Mouse (Mus musculus) hindbrain, embryonic 11.5 days (tissue): Measurements from ENCODE around the gene Sox9. TPM values are rescaled to one million over a fixed set of nuclear protein-coding genes. Genes with fewer than 3 reads are reported as not detected.

ENCODE experiments used
- ATAC-seq: fragments of 200-750 bp; cut with Nextera tagmentation; 2 replicates; pipeline ENCODE4 v1.8.0; 2017; ENCODE audit warnings: mild to moderate bottlenecking, moderate TSS enrichment, moderate library complexity; ENCODE audit not compliant: low FRiP score
- DNase-seq: peaks from one replicate; pipeline ENCODE4 v3.0.0-alpha.2; 2015; ENCODE audit warnings: low spot score
- H3K27ac ChIP-seq: fragments of 300-500 bp; sonication (generic); 2 replicates; pipeline ENCODE4 v1.5.1; 2014; ENCODE audit warnings: mild to moderate bottlenecking, low read depth, low read length
- H3K27me3 ChIP-seq: fragments of 300-500 bp; sonication (generic); 2 replicates; pipeline ENCODE4 v1.6.1; 2014; ENCODE audit warnings: mild to moderate bottlenecking, low read length, moderate library complexity, mixed read lengths; ENCODE audit not compliant: control insufficient read depth, insufficient read depth
- H3K36me3 ChIP-seq: fragments of 300-500 bp; sonication (generic); 2 replicates; pipeline ENCODE4 v1.6.1; 2014; ENCODE audit warnings: mild to moderate bottlenecking, low read length, moderate library complexity, mixed read lengths; ENCODE audit not compliant: control insufficient read depth, insufficient read depth
- H3K4me1 ChIP-seq: fragments of 300-500 bp; sonication (generic); replicated peaks from 2 replicates; pipeline ENCODE4 v1.6.1; 2014; ENCODE audit warnings: low read length, mixed read lengths; ENCODE audit not compliant: control insufficient read depth, insufficient read depth
- H3K4me2 ChIP-seq: fragments of 300-500 bp; sonication (generic); replicated peaks from 2 replicates; pipeline ENCODE4 v1.6.1; 2014; ENCODE audit warnings: mild to moderate bottlenecking, low read depth, low read length
- H3K4me3 ChIP-seq: fragments of 300-500 bp; sonication (generic); 2 replicates; pipeline ENCODE4 v1.5.1; 2014; ENCODE audit warnings: low read depth, low read length
- H3K9ac ChIP-seq: fragments of 300-500 bp; sonication (generic); 2 replicates; pipeline ENCODE4 v1.6.1; 2014; ENCODE audit warnings: low read depth, low read length
- H3K9me3 ChIP-seq: fragments of 300-500 bp; sonication (generic); 2 replicates; pipeline ENCODE4 v1.6.1; 2016; ENCODE audit warnings: low read length; ENCODE audit not compliant: control insufficient read depth
- WGBS: fragments of 180-500 bp; shearing (Covaris S2); extraction: QIAGEN DNeasy Blood & Tissue Kit; methylation state at CpG from one replicate; pipeline ENCODE4 v1.1.7; 2014; 5-methylcytosine and 5-hydroxymethylcytosine counted together
- polyA plus RNA-seq: library from polyadenylated mRNA; unstranded; fragments of >200 nt; fragmentation: Nextera tagmentation; extraction: Ambion mirVana; gene quantifications from 2 replicates; pipeline ENCODE4 v1.2.1, GENCODE M21; 2014

The Sox9 gene
- polyA plus RNA-seq, 1 experiment from 2014 or later: 127 TPM

DNA sequence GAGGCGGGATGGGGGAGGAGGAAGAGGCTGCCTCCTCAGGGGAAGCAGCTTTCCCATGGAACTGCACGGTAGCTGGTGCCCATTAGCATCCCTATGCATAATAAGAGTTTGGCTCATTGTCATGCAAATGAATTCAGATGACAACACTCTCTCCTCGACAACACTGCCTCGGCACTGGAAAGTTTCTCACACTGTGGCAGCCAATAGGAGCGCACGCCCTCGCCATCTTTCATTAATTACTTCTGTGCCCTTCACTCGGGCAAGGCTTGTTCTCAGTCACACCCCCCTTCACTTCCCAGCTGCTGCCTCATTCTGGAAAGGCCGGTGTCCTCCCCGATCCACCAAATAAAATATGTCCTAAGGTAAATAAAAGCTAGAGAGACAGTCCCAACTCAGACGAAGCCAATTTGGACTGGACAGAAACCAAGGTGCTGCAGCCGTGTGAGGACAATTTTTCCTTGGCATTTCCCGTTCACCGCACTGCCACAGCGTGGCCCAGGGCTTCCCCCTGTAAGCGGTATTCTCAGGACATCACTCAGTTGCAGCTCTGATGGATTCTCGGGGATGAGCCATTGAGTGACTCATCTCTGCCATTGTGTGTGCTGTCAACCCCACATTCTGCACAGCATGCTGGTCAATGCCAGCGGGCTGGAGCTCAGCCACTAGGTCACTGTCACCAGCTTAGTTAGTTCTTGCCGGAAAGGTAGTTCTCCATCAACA, 29.3 kb downstream of the Sox9 start:
- 1% methylated on average over 19 of the region's 19 CpGs for WGBS
- no peaks in the 10 kb centered on the region for H3K9me3 ChIP-seq
- H3K27ac ChIP-seq: peak overlapping the region; percentile 75
- H3K4me2 ChIP-seq: peak overlapping the region; percentile 41
- H3K36me3 ChIP-seq: no peaks in the 10 kb centered on the region
- peak overlapping the region; percentile 28; the same call in 1 of the 2 replicates for H3K9ac ChIP-seq
- ATAC-seq (peak; percentile 95), DNase-seq (peak; percentile 83)
- peaks cover 17% of the 10 kb centered on the region for H3K4me1 ChIP-seq
- 0 out of 2 replicates have a peak, but pooled peaks cover 2% of the 10 kb centered on the region for H3K27me3 ChIP-seq
- H3K4me3 ChIP-seq: 0 out of 2 replicates have a peak overlapping the region, but pooled peaks have one; percentile 16

DNA sequence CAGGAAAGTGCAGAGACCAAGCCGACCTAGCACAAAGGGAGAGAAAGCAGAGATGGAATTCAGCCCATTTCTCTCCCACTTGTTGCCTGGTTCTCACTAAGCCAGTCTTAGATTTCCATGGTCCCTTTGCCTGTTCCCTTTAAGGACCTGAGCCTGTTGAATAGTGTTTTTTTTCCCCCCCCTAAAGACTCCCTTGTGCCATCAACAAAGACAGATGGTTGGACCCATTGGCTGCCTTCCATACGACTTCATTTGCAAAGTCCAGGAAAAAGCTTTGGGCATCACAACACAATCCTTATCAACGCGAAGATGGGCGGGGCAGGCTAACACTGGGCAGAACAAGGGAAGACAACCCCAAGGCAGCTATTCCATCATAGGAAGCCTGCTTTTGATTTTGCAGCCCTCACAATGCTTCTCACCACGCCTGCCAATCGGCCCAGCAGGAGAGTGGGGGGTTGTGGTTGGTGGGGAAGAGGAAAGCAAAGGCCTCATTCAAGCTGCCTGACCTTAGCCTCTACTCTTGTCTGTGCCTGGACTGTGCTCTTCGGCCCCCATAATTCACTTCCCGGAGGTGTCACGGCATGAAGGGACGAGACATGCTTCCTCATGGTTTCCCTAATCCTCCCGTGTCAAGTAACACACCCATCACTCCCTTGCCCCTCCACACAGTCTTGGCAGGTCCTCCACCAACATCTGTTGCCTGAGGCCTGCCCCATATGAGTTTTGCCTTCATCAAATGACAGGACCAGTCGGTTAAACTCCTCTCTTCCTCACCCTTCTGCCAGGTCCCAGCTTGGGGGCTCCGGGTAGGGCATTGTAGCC, 36.0 kb downstream of the Sox9 start:
- H3K9me3 ChIP-seq: no peaks in the 10 kb centered on the region
- peak overlapping the region; percentile 24; the same call in 1 of the 2 replicates for H3K27ac ChIP-seq
- WGBS: 20% methylated on average over 14 of the region's 14 CpGs
- H3K27me3 ChIP-seq: no peaks in the 10 kb centered on the region
- no peak overlapping the region for H3K9ac ChIP-seq
- no peaks in the 10 kb centered on the region for H3K36me3 ChIP-seq
- DNase-seq (peak; percentile 57), ATAC-seq (peak; percentile 83)
- H3K4me1 ChIP-seq: peaks cover 3% of the 10 kb centered on the region; the same call in 1 of the 2 replicates
- H3K4me2 ChIP-seq: no peak overlapping the region
- H3K4me3 ChIP-seq: no peak overlapping the region

DNA sequence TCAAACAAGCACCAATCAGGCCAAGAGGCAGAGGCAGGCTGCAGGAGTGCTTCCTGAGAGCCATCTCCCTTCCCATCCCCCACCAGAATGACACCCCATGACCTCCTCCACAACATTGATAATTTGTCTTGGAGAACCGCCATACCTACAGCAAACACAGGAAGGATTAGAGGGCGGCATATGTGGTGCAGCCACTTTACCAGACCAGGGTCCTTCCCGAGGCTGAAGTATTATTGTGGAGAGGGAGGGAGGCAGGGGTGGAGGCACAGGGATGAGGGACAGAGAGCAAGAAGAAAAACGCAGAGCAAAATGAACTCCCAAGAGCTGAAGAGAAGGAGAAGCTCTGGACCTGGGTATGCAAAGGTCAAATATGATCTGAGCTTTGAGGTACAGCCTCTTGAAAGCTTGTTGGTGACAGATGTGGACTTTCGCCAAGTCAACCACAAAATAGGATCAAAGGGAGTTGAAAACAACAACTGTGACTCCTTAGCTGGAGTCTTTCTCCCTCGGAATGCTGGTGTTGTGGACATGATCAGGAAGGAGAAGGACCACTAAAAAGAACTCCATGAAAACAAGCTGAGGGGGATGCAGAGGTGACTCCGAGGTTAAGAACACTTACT, 36.7 kb downstream of the Sox9 start:
- no peak overlapping the region for H3K4me3 ChIP-seq
- WGBS: 46% methylated on average over 7 of the region's 7 CpGs
- H3K27ac ChIP-seq: no peak overlapping the region

DNA sequence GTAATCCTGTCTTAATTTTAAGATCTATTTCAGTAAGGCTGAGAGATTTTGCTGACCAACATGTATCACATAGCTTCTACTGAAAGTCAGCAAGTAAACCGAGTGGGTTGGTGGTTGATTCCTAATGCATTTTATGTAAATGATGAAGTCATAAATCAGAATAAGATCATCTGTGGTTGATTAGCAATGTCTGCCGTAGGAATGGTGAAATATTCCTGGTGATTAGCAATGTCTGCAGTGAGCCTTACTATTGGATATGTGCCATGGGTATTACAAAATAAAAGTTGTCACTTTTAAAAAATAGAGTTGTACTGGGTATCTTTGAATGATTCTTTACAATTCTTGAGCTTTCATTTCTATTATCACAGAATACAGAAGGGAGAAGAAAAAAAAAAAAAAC, 39.5 kb downstream of the Sox9 start:
- Histone ChIP-seq H3K9ac (no peak overlapping the region), H3K36me3 (no peaks in the 10 kb centered on the region), H3K27ac (no peak overlapping the region), H3K4me3 (no peak overlapping the region), H3K4me2 (no peak overlapping the region), H3K27me3 (no peaks in the 10 kb centered on the region), H3K4me1 (no peaks in the 10 kb centered on the region), H3K9me3 (no peaks in the 10 kb centered on the region)
- DNase-seq (no peak), ATAC-seq (no peak)
- 92% methylated on average over 2 of the region's 2 CpGs for WGBS

More for the DNA sequence above, 36.7 kb downstream of the Sox9 start:
- DNase-seq (no peak), ATAC-seq (no peak)
- H3K9ac ChIP-seq: no peak overlapping the region
- no peaks in the 10 kb centered on the region for H3K27me3 ChIP-seq
- no peaks in the 10 kb centered on the region for H3K36me3 ChIP-seq
- H3K4me2 ChIP-seq: no peak overlapping the region
- H3K4me1 ChIP-seq: no peaks in the 10 kb centered on the region
- H3K9me3 ChIP-seq: no peaks in the 10 kb centered on the region

DNA sequence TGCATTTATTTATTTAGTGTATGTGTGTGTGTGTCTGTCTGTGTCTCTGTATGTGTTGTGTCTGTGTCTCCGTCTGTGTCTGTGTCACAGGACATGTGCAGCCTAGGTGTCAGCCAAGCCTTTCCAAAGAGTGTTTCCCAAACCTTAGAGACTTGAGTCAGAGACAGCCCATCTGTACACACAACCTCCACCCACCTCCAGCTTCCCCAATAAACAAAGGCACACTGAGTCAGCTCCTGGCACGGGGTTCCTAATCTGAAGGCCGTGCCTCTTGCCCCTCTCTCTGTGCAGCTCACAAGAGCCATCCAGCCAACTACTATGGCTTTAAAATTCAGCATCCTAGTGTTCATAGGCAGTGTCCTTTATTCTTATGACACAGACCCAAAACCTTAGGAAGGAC, 42.1 kb downstream of the Sox9 start:
- ATAC-seq (no peak), DNase-seq (no peak)
- Histone ChIP-seq H3K27me3 (no peaks in the 10 kb centered on the region), H3K27ac (no peak overlapping the region), H3K4me1 (no peaks in the 10 kb centered on the region; the same call in 1 of the 2 replicates), H3K9ac (no peak overlapping the region), H3K4me3 (no peak overlapping the region), H3K9me3 (no peaks in the 10 kb centered on the region), H3K4me2 (no peak overlapping the region), H3K36me3 (no peaks in the 10 kb centered on the region)
- WGBS: 68% methylated on average over 3 of the region's 3 CpGs

DNA sequence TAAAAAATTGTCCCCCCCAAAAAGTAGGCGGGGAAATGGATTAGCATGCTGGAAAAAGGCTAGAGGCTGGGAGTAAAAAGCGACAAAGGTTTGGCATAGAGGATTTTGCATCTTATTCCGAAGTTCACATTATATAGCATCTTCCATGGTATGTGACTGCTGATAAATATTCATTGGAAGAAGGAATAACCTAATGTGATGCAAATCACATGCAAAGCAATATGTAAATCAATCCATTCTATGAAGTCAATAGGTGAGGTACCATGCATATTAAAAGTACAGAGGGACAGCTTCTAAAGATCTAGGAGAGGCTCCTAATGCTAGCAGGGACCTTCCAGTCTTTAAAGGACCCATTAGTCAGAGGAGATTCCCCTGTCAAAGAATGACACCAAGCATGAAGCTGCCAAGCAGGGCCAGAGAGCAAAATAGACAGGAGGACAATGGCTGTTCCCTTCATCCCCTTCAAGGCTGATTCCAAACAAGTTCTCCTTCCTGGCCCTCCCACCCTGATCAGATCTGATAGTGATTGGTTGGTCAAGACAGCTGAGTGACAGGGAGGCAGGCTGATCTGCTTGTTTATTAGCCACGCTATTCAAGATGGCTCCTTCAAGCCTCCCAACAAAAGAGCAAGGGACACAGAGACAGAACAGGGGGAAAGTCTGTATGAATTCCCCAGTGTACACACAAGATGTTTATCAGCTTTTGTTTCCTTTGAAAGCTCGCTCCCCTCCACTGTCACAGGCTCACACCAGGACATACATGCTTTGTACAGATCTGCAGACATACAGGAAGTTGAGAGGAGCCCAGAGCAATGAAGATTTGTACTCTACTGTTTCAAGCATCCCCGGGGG, 44.4 kb downstream of the Sox9 start:
- Histone ChIP-seq H3K27me3 (no peaks in the 10 kb centered on the region), H3K9ac (no peak overlapping the region), H3K4me3 (no peak overlapping the region), H3K27ac (peak overlapping the region; percentile 80), H3K9me3 (no peaks in the 10 kb centered on the region), H3K36me3 (no peaks in the 10 kb centered on the region), H3K4me2 (no peak overlapping the region), H3K4me1 (no peaks in the 10 kb centered on the region; the same call in 1 of the 2 replicates)
- DNase-seq (peak; percentile 78), ATAC-seq (peak; percentile 94)
- 52% methylated on average over 6 of the region's 6 CpGs for WGBS

DNA sequence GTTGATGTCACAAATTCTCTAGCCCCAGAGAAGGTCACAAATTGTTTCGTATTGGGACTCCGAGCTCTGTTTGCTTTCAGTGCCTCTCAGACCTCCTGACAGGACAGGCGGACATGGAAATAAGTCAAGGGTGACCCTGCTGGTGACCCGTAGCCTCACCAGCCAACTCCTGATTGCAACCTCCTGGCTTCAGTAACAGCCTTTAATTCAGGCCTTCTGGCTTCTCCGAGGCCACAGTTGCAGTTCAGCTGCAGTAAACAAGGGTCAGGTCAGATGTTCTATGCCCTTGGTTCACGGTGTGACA, 45.0 kb downstream of the Sox9 start:
- Histone ChIP-seq H3K27ac (peak overlapping the region; percentile 80), H3K4me3 (no peak overlapping the region), H3K4me2 (no peak overlapping the region), H3K9ac (no peak overlapping the region), H3K36me3 (no peaks in the 10 kb centered on the region), H3K9me3 (no peaks in the 10 kb centered on the region), H3K27me3 (no peaks in the 10 kb centered on the region), H3K4me1 (no peaks in the 10 kb centered on the region; the same call in 1 of the 2 replicates)
- WGBS: 14% methylated on average over 6 of the region's 6 CpGs
- peak; percentile 57 for DNase-seq
- ATAC-seq: peak; percentile 50
